Mouse (Mus musculus): ENCODE measurements at regions not wholly inside any gene's neighbourhood (a gene's known extent, or its start where the extent isn't known, plus 50 kb on each side); places are given as distances from the start of the nearest gene placed in this dataset.

- no peak for TF ChIP-seq CTCF (IDR thresholded peaks at IDR 0.05; ENCODE audit: low read depth, low read length)
- no peak for TF ChIP-seq POLR2A (IDR thresholded peaks at IDR 0.05; ENCODE audit: extremely low read depth, insufficient read depth, low read length)
These were observed 136.1 kb upstream of the 9330182O14Rik start for GRCm38 (mm10) chr15:39998063-39998462.

Measured in liver, adult 2 months (tissue).